Mouse (Mus musculus): ENCODE results near the gene Tns1. TPM values are rescaled to one million over a fixed set of nuclear protein-coding genes. Genes with fewer than 3 reads are reported as not detected.
A peak's percentile ranks its signal among the peaks of the same experiment; 100 is the strongest.

Gene Tns1
- total and polyA plus RNA-seq, 3 experiments: 0.40 to 3.6 (median 0.89) TPM

- no peak for DNase-seq (ENCODE audit: extremely low read depth)
- Histone ChIP-seq H3K27me3 (replicated peaks) (no peaks in the 10 kb centered on the region), H3K79me2 (replicated peaks; ENCODE audit: control insufficient read depth, extremely low read depth, insufficient read depth, poor library complexity, severe bottlenecking) (no peaks in the 10 kb centered on the region), H3K9ac (ENCODE audit: insufficient read depth, low read depth) (no peak overlapping the region), H3K27ac (ENCODE audit: insufficient read depth, low read depth) (no peak overlapping the region), H3K36me3 (replicated peaks in 1 of 2; ENCODE audit: control insufficient read depth in 1 of 2, insufficient read depth in 1 of 2, low read length in 1 of 2) (peaks cover 0 to 15% of the 10 kb centered on the region in 2 experiments), H3K9me3 (replicated peaks; ENCODE audit: low read length) (no peaks in the 10 kb centered on the region), H3K4me2 (ENCODE audit: insufficient read depth, low read depth, poor library complexity, severe bottlenecking) (no peak overlapping the region), H3K4me3 (replicated peaks in 1 of 3; ENCODE audit: low read depth in 2 of 3, low read length in 2 of 3, poor library complexity in 1 of 3) (no peak overlapping the region), H3K4me1 (ENCODE audit: control insufficient read depth in 1 of 2, insufficient read depth in 2 of 2) (peaks cover 0 to 15% of the 10 kb centered on the region in 2 experiments; a peak in 2 of 4 replicates)
- in situ Hi-C loops (cut with MboI; ENCODE audit: low pct_ligation_motif_present, low pct_unique_long_range_greater_than_20kb, low sequenced_read_pairs): no loop called here
- dilution Hi-C loops (cut with MboI; ENCODE audit: extremely low pct_ligation_motif_present, extremely low pct_unique_long_range_greater_than_20kb, low sequenced_read_pairs): no loop called here
- TF ChIP-seq E2F4 (IDR thresholded peaks at IDR 0.05; ENCODE audit: insufficient replicate concordance, low read depth, low read length) (no peak), USF1 (IDR thresholded peaks at IDR 0.05; ENCODE audit: low read depth, low read length) (peak; percentile 11)
These were observed 194.3 kb downstream of the Tns1 start for GRCm38 (mm10) chr1:73929952-73930329.

- Histone ChIP-seq H3K4me3 (replicated peaks in 1 of 3; ENCODE audit: low read depth in 2 of 3, low read length in 2 of 3, poor library complexity in 1 of 3) (no peak overlapping the region), H3K4me2 (ENCODE audit: insufficient read depth, low read depth, poor library complexity, severe bottlenecking) (no peak overlapping the region), H3K79me2 (replicated peaks; ENCODE audit: control insufficient read depth, extremely low read depth, insufficient read depth, poor library complexity, severe bottlenecking) (no peaks in the 10 kb centered on the region), H3K9me3 (replicated peaks; ENCODE audit: low read length) (no peaks in the 10 kb centered on the region), H3K27ac (ENCODE audit: insufficient read depth, low read depth) (no peak overlapping the region), H3K27me3 (replicated peaks) (no peaks in the 10 kb centered on the region), H3K4me1 (ENCODE audit: control insufficient read depth in 1 of 2, insufficient read depth in 2 of 2) (peaks cover 0 to 12% of the 10 kb centered on the region in 2 experiments; a peak in 2 of 4 replicates), H3K36me3 (replicated peaks in 1 of 2; ENCODE audit: control insufficient read depth in 1 of 2, insufficient read depth in 1 of 2, low read length in 1 of 2) (peaks cover 0 to 21% of the 10 kb centered on the region in 2 experiments), H3K9ac (ENCODE audit: insufficient read depth, low read depth) (no peak overlapping the region)
- no peak for DNase-seq (ENCODE audit: extremely low read depth)
- in situ Hi-C loops (cut with MboI; ENCODE audit: low pct_ligation_motif_present, low pct_unique_long_range_greater_than_20kb, low sequenced_read_pairs): no loop called here
- dilution Hi-C loops (cut with MboI; ENCODE audit: extremely low pct_ligation_motif_present, extremely low pct_unique_long_range_greater_than_20kb, low sequenced_read_pairs): no loop called here
- TF ChIP-seq MEF2A (IDR thresholded peaks at IDR 0.05; ENCODE audit: borderline replicate concordance, low read depth, low read length) (no peak), MYC (IDR thresholded peaks at IDR 0.05; ENCODE audit: low read depth, low read length) (no peak), POLR2A (IDR thresholded peaks at IDR 0.05; ENCODE audit: low read depth, low read length) (no peak), BHLHE40 (IDR thresholded peaks at IDR 0.05; ENCODE audit: low read depth, low read length) (no peak), ZNF384 (IDR thresholded peaks at IDR 0.05; ENCODE audit: low read depth, low read length) (no peak), ELF1 (IDR thresholded peaks at IDR 0.05; ENCODE audit: low read depth, low read length) (no peak), POLR2AphosphoS2 (IDR thresholded peaks at IDR 0.05; ENCODE audit: low read depth, low read length) (no peak), CHD2 (IDR thresholded peaks at IDR 0.05; ENCODE audit: low read length) (no peak), NRF1 (IDR thresholded peaks at IDR 0.05; ENCODE audit: low read depth, low read length) (no peak), USF2 (conservative IDR thresholded peaks at IDR 0.05; ENCODE audit: low read depth, low read length) (no peak), CHD1 (IDR thresholded peaks at IDR 0.05; ENCODE audit: low read depth, low read length) (no peak), ZKSCAN1 (IDR thresholded peaks at IDR 0.05; ENCODE audit: borderline replicate concordance, low read depth, low read length) (no peak), SIN3A (IDR thresholded peaks at IDR 0.05; ENCODE audit: low read length) (no peak), JUND (conservative IDR thresholded peaks at IDR 0.05; ENCODE audit: low read depth, low read length) (no peak)
These were observed 194.9 kb downstream of the Tns1 start for GRCm38 (mm10) chr1:73929211-73929951.

All from CH12.LX (cell line).